Mouse (Mus musculus) MEL (cell line): ENCODE results near the gene Prkg2. TPM values are rescaled to one million over a fixed set of nuclear protein-coding genes. Genes with fewer than 3 reads are reported as not detected.

Experiments used
- DNase-seq: peaks from one replicate; pipeline ENCODE4 v3.0.0; 2011; ENCODE audit warnings: low read depth, low spot score
- H3K27ac ChIP-seq: 2 replicates; pipeline ENCODE4 v1.5.1; 2012; ENCODE audit warnings: low read depth, mild to moderate bottlenecking, control low read depth, low read length, moderate library complexity; ENCODE audit not compliant: control insufficient read depth
- H3K27me3 ChIP-seq, 2 experiments: fragments of 150-350 bp in 1 of 2; sonication (generic) in 1 of 2; 2 replicates each; pipeline ENCODE4 v1.6.1; 2012; ENCODE audit warnings: low read length in 2 of 2, mild to moderate bottlenecking in 2 of 2, improper control_type of control experiment in 1 of 2, moderate library complexity in 1 of 2; ENCODE audit not compliant: insufficient read depth in 2 of 2, control insufficient read depth in 1 of 2
- H3K36me3 ChIP-seq, 2 experiments: 2 replicates each; pipeline ENCODE4 v1.6.1; 2012 to 2014; ENCODE audit warnings: low read length in 2 of 2, improper control_type of control experiment in 1 of 2, inconsistent platforms in 1 of 2, mild to moderate bottlenecking in 1 of 2; ENCODE audit not compliant: insufficient read depth in 2 of 2, control insufficient read depth in 1 of 2
- H3K4me1 ChIP-seq, 2 experiments: fragments of 150-350 bp in 1 of 2; sonication (generic) in 1 of 2; 2 replicates each; pipeline ENCODE4 v1.6.1; 2012; ENCODE audit warnings: low read length in 2 of 2, improper control_type of control experiment in 1 of 2, mild to moderate bottlenecking in 1 of 2; ENCODE audit not compliant: insufficient read depth in 2 of 2, control insufficient read depth in 1 of 2
- H3K4me3 ChIP-seq, 2 experiments: fragments of 150-350 bp in 1 of 2; sonication (generic) in 1 of 2; 2 replicates each; pipeline ENCODE4 v1.5.1; 2012; ENCODE audit warnings: low read depth in 2 of 2, low read length in 2 of 2, mild to moderate bottlenecking in 2 of 2, moderate library complexity in 2 of 2, control low read depth in 1 of 2, improper control_type of control experiment in 1 of 2; ENCODE audit not compliant: control insufficient read depth in 1 of 2, insufficient read depth in 1 of 2
- H3K79me2 ChIP-seq: 2 replicates; pipeline ENCODE4 v1.6.1; 2012; ENCODE audit warnings: mild to moderate bottlenecking, low read length, moderate library complexity; ENCODE audit not compliant: control insufficient read depth, poor library complexity, insufficient read depth
- H3K9ac ChIP-seq: 2 replicates; pipeline ENCODE4 v1.6.1; 2012; ENCODE audit warnings: low read depth, mild to moderate bottlenecking, control low read depth, low read length, moderate library complexity; ENCODE audit not compliant: control insufficient read depth, poor library complexity, severe bottlenecking
- H3K9me3 ChIP-seq: fragments of 150-350 bp; sonication (generic); replicated peaks from 2 replicates; pipeline ENCODE4 v1.6.1; 2012; ENCODE audit warnings: mild to moderate bottlenecking, low read length, improper control_type of control experiment, moderate library complexity; ENCODE audit not compliant: insufficient read depth
- CHD2 ChIP-seq: IDR thresholded peaks from 2 replicates; pipeline ENCODE4 v1.6.1; 2011; ENCODE audit warnings: low read length, improper control_type of control experiment
- E2F4 ChIP-seq: IDR thresholded peaks from 2 replicates; pipeline ENCODE4 v1.6.1; 2011; ENCODE audit warnings: low read depth, low read length, improper control_type of control experiment, borderline replicate concordance
- ELF1 ChIP-seq: IDR thresholded peaks from 2 replicates; pipeline ENCODE4 v1.6.1; 2014; ENCODE audit warnings: low read depth, mild to moderate bottlenecking, inconsistent platforms, low read length, improper control_type of control experiment, moderate library complexity
- EP300 ChIP-seq, 2 experiments: IDR thresholded peaks; 2 replicates each; pipeline ENCODE4 v1.6.1; 2011; ENCODE audit warnings: improper control_type of control experiment in 2 of 2, low read length in 2 of 2, low read depth in 1 of 2, mild to moderate bottlenecking in 1 of 2
- ETS1 ChIP-seq: IDR thresholded peaks from 2 replicates; pipeline ENCODE4 v1.6.1; 2012; ENCODE audit warnings: low read depth, mild to moderate bottlenecking, inconsistent platforms, low read length, improper control_type of control experiment, moderate library complexity
- GABPA ChIP-seq: IDR thresholded peaks from 2 replicates; pipeline ENCODE4 v1.6.1; 2012; ENCODE audit warnings: low read depth, mild to moderate bottlenecking, inconsistent platforms, low read length, improper control_type of control experiment, moderate library complexity
- HCFC1 ChIP-seq: IDR thresholded peaks from 2 replicates; pipeline ENCODE4 v1.6.1; 2012; ENCODE audit warnings: low read depth, mild to moderate bottlenecking, inconsistent platforms, low read length, improper control_type of control experiment, moderate library complexity
- JUND ChIP-seq: IDR thresholded peaks from 2 replicates; pipeline ENCODE4 v1.6.1; 2011; ENCODE audit warnings: low read depth, mild to moderate bottlenecking, improper control_type of control experiment, low read length
- KAT2A ChIP-seq: conservative IDR thresholded peaks from 2 replicates; pipeline ENCODE4 v1.6.1; 2012; ENCODE audit warnings: low read depth, low read length, improper control_type of control experiment, inconsistent platforms
- MAFK ChIP-seq: IDR thresholded peaks from 2 replicates; pipeline ENCODE4 v1.6.1; 2011; ENCODE audit warnings: low read depth, mild to moderate bottlenecking, low read length, improper control_type of control experiment, borderline replicate concordance
- MAX ChIP-seq: IDR thresholded peaks from 2 replicates; pipeline ENCODE4 v1.6.1; 2011; ENCODE audit warnings: low read length, improper control_type of control experiment
- MYB ChIP-seq: IDR thresholded peaks from 2 replicates; pipeline ENCODE4 v1.6.1; 2011; ENCODE audit warnings: mild to moderate bottlenecking, low read depth, low read length, improper control_type of control experiment
- NELFE ChIP-seq: IDR thresholded peaks from 2 replicates; pipeline ENCODE4 v1.6.1; 2011; ENCODE audit warnings: low read depth, low read length, improper control_type of control experiment
- NRF1 ChIP-seq: IDR thresholded peaks from 2 replicates; pipeline ENCODE4 v1.6.1; 2014; ENCODE audit warnings: low read depth, mild to moderate bottlenecking, inconsistent platforms, low read length, improper control_type of control experiment, moderate library complexity; ENCODE audit not compliant: poor library complexity, insufficient read depth, severe bottlenecking
- POLR2AphosphoS2 ChIP-seq: IDR thresholded peaks from 2 replicates; pipeline ENCODE4 v1.6.1; 2011; ENCODE audit warnings: low read length, improper control_type of control experiment
- RAD21 ChIP-seq: IDR thresholded peaks from 2 replicates; pipeline ENCODE4 v1.6.1; 2011; ENCODE audit warnings: mild to moderate bottlenecking, low read depth, low read length, improper control_type of control experiment
- RCOR1 ChIP-seq: IDR thresholded peaks from 2 replicates; pipeline ENCODE4 v1.6.1; 2012; ENCODE audit warnings: low read depth, mild to moderate bottlenecking, inconsistent platforms, low read length, improper control_type of control experiment
- SMC3 ChIP-seq: IDR thresholded peaks from 2 replicates; pipeline ENCODE4 v1.6.1; 2011; ENCODE audit warnings: low read depth, low read length, improper control_type of control experiment
- TAL1 ChIP-seq: IDR thresholded peaks from 2 replicates; pipeline ENCODE4 v1.6.1; 2012; ENCODE audit warnings: mild to moderate bottlenecking, inconsistent platforms, low read length, moderate library complexity, mixed read lengths
- TBP ChIP-seq: IDR thresholded peaks from 2 replicates; pipeline ENCODE4 v1.8.0; 2011; ENCODE audit warnings: low read depth, low read length, improper control_type of control experiment
- UBTF ChIP-seq: IDR thresholded peaks from 2 replicates; pipeline ENCODE4 v1.6.1; 2012; ENCODE audit warnings: low read depth, mild to moderate bottlenecking, inconsistent platforms, low read length, improper control_type of control experiment, moderate library complexity, borderline replicate concordance; ENCODE audit not compliant: insufficient read depth
- USF2 ChIP-seq, 2 experiments: IDR thresholded peaks; 2 replicates each; pipeline ENCODE4 v1.6.1; 2011 to 2012; ENCODE audit warnings: improper control_type of control experiment in 2 of 2, low read length in 2 of 2, borderline replicate concordance in 1 of 2, inconsistent platforms in 1 of 2, low read depth in 1 of 2, mild to moderate bottlenecking in 1 of 2; ENCODE audit not compliant: insufficient read depth in 1 of 2
- ZMIZ1 ChIP-seq: IDR thresholded peaks from 2 replicates; pipeline ENCODE4 v1.6.1; 2012; ENCODE audit warnings: low read depth, mild to moderate bottlenecking, inconsistent platforms, low read length, improper control_type of control experiment, moderate library complexity
- ZNF384 ChIP-seq: IDR thresholded peaks from 2 replicates; pipeline ENCODE4 v1.6.1; 2012; ENCODE audit warnings: low read depth, mild to moderate bottlenecking, inconsistent platforms, low read length, improper control_type of control experiment
- polyA plus RNA-seq, 2 experiments: library from polyadenylated mRNA; stranded (reverse) in 1 of 2; unstranded in 1 of 2; fragments of >175 nt in 1 of 2; fragments of >200 nt in 1 of 2; gene quantifications; 2 replicates each; pipeline versions ENCODE4 v1.2.1 to v1.2.4; 2012; ENCODE audit warnings: low replicate concordance in 2 of 2, low read depth in 1 of 2; ENCODE audit not compliant: insufficient read length in 2 of 2, insufficient read depth in 1 of 2, missing spikeins in 1 of 2
- total RNA-seq: library from RNA; depleted of rRNA; stranded (reverse); fragments of 300-350 nt; gene quantifications from 2 replicates; pipeline ENCODE4 v1.2.3, GENCODE M21; 2012

The Prkg2 gene
- total and polyA plus RNA-seq, 3 experiments = not detected

- no peak for TF ChIP-seq GABPA
- TF ChIP-seq MYB = no peak
- TF ChIP-seq MAX = no peak
- TF ChIP-seq ZMIZ1 = no peak
- TF ChIP-seq POLR2AphosphoS2 = no peak
- no peak for TF ChIP-seq NELFE
- no peak for TF ChIP-seq JUND
- TF ChIP-seq RAD21 = no peak
- no peak for TF ChIP-seq E2F4
- Histone ChIP-seq H3K79me2 (no peaks in the 10 kb centered on the region), H3K4me1 (no peaks in the 10 kb centered on the region), H3K27ac (no peak overlapping the region), H3K36me3 (no peaks in the 10 kb centered on the region), H3K9ac (no peak overlapping the region), H3K27me3 (no peaks in the 10 kb centered on the region), H3K4me3 (no peak overlapping the region), H3K9me3 (no peaks in the 10 kb centered on the region)
- DNase-seq = no peak
These were observed 83.8 kb downstream of the Prkg2 start for GRCm38 (mm10) chr5:98953386-98953785.

DNA sequence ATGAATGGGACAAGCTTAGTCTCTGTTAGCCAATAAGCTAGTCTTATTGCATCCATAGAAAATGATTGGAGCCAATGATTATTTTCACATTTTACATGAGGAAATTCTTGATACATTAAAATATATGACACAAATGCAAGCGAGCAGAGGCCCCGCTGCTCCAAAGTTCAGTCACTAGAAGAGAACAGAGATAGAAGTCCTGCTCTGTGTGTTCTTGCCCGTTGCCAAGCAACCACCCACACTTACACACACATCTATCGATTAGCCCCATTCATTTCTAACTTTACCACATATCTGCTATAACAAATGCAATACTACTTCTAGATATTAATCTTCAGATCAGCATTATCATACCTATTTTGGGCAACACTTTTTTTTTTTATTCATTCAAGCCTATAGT is 85.6 kb downstream of the Prkg2 start:
- H3K9ac ChIP-seq = no peak overlapping the region
- DNase-seq = no peak
- TF ChIP-seq CHD2 = no peak
- TF ChIP-seq RCOR1 = no peak
- TF ChIP-seq MAX = no peak
- no peak for TF ChIP-seq ZNF384
- no peak for TF ChIP-seq UBTF
- no peaks in the 10 kb centered on the region for H3K36me3 ChIP-seq
- no peaks in the 10 kb centered on the region for H3K4me1 ChIP-seq
- no peaks in the 10 kb centered on the region for H3K27me3 ChIP-seq
- no peak overlapping the region for H3K27ac ChIP-seq
- no peaks in the 10 kb centered on the region for H3K79me2 ChIP-seq
- no peaks in the 10 kb centered on the region for H3K9me3 ChIP-seq
- H3K4me3 ChIP-seq = no peak overlapping the region

- no peak overlapping the region for H3K4me3 ChIP-seq
- H3K27me3 ChIP-seq = no peaks in the 10 kb centered on the region
- no peak overlapping the region for H3K9ac ChIP-seq
- no peaks in the 10 kb centered on the region for H3K4me1 ChIP-seq
- DNase-seq = no peak
- H3K79me2 ChIP-seq = no peaks in the 10 kb centered on the region
- no peaks in the 10 kb centered on the region for H3K36me3 ChIP-seq
- H3K9me3 ChIP-seq = no peaks in the 10 kb centered on the region
- TF ChIP-seq KAT2A (no peak), POLR2AphosphoS2 (no peak), UBTF (no peak), ZMIZ1 (no peak), USF2 (IDR thresholded peaks at IDR 0.05; ENCODE audit: borderline replicate concordance in 1 of 2, insufficient read depth in 1 of 2, low read depth in 1 of 2, low read length in 2 of 2) (no peak), EP300 (IDR thresholded peaks at IDR 0.05; ENCODE audit: low read depth in 1 of 2, low read length in 2 of 2) (no peak), TBP (no peak), ELF1 (no peak), RAD21 (no peak), HCFC1 (no peak), ZNF384 (no peak), MAFK (no peak), SMC3 (no peak), MAX (no peak), GABPA (no peak), ETS1 (no peak), NRF1 (no peak), MYB (no peak), TAL1 (no peak)
- no peak overlapping the region for H3K27ac ChIP-seq
These were observed 86.6 kb downstream of the Prkg2 start for GRCm38 (mm10) chr5:98950495-98951092.
